Mouse (Mus musculus): ENCODE measurements around the gene Spint2.

Spint2 gene

GRCm38 (mm10) chr7:29281201-29282073 is at the start of gene Spint2:
Gene Spint2 (minus strand): TSS chr7:29281912.
- peak; percentile 49 for DNase-seq

- no peak for DNase-seq
Measured at GRCm38 (mm10) chr7:29328984-29329383, 47.3 kb upstream of the Spint2 start.

GRCm38 (mm10) chr7:29327087-29327486 is 45.4 kb upstream of the Spint2 start:
- no peak for DNase-seq

GRCm38 (mm10) chr7:29319337-29320307 is 37.9 kb upstream of the Spint2 start:
- DNase-seq: no peak

GRCm38 (mm10) chr7:29318115-29318911 is 36.6 kb upstream of the Spint2 start:
- peak; percentile 65 for DNase-seq

GRCm38 (mm10) chr7:29317558-29317957 is 35.8 kb upstream of the Spint2 start:
- peak; percentile 72 for DNase-seq

DNA sequence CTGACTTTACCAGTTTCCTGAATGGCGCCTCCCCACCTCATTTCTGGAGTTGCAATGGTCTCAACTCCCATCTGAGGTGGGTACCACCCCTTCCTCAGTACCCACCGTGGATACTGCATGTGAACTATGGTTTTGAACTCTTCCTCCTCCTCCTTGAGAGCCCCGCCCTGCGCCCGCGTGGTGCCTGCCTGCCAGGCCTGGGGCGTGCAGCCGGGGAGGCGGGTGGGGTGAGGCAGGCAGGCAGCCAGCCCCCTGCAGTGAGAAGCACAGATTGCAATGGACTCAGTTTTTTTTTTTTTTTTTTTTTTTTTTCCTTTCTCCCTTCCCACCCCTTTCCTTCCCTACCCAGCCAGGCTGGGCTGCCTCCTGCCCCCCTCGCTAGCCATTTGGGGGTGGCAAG is 35.3 kb upstream of the Spint2 start:
- DNase-seq: peak; percentile 72

DNA sequence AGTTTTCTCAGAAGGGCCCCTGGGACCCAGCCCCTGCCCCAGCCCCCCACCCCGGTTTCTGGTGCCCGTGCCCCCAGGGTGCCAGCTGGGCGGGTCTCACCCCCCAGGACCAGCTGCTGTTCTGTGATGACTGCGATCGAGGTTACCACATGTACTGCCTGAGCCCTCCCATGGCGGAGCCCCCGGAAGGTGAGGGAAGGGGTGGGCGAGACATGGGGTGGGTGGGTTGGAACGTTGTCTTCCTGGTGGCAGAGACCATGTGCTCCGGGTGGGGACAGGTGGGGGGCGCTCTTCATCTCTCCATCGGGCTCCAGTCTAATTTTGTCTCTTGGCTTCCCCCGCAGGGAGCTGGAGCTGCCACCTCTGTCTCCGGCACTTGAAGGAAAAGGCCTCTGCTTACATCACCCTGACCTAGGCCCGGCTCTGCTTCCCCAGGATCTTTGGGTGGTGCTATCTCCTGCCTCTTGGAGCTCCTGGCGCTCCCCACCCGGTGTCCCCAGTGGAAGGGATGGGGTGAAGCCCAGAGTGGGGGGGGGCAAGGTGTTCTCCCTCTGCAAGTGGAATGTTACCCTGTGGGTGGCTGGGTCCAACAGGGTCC is 34.5 kb upstream of the Spint2 start:
- DNase-seq: no peak

- no peak for DNase-seq
Measured at GRCm38 (mm10) chr7:29314844-29315628, 33.3 kb upstream of the Spint2 start.

DNA sequence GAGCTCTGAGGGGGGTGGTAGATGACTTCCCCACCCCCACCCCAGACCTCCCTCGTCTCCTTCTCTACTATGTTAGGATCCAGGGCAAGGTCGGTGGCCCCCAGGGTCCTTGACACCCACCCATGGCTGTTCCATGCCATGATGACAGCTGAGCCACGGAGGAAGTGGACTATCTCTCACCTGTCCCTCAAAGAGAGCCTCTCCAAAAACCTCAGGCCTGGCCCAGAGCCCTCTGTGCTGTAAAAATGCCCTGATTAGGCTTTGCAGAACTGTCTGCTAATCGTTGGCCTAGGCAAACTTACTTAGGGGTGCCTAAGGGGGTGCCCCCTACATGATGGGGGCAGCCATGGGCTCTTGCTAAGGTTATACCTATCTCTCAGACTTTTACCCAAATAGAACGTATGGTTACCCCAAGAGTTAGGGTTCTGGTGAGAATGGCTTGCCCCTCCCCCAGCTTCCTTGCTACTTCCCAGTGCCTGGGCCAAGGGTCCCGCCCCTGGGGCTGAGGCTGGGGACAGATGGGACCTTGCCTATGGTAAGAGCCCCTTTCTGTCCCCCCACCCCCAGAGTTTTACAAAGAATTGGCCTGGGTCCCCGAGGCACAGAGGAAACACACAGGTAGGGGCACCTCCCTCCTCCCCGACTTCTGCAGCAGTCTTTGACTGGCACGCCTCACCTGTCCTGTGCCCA is 32.0 kb upstream of the Spint2 start:
- DNase-seq: no peak

DNA sequence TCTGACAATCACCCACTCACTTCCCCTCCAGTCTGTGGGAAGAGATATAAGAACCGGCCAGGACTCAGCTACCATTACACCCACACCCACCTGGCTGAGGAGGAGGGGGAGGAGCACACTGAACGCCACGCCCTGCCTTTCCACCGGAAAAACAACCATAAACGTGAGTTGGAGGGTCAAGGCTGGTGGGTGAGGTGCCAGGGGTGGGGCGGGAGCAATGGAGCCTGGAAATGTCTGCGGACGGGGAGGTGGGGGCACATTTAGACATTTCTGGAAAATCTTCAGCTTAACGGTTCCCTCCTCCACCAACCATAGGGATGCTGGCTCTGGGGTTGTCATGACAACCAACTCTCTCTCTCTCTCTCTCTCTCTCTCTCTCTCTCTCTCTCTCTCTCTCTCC is 31.3 kb upstream of the Spint2 start:
- DNase-seq: no peak

GRCm38 (mm10) chr7:29309749-29310148 is 28.0 kb upstream of the Spint2 start:
- no peak for DNase-seq

- peak; percentile 58 for DNase-seq
Measured at GRCm38 (mm10) chr7:29309221-29309721, 27.6 kb upstream of the Spint2 start.

DNA sequence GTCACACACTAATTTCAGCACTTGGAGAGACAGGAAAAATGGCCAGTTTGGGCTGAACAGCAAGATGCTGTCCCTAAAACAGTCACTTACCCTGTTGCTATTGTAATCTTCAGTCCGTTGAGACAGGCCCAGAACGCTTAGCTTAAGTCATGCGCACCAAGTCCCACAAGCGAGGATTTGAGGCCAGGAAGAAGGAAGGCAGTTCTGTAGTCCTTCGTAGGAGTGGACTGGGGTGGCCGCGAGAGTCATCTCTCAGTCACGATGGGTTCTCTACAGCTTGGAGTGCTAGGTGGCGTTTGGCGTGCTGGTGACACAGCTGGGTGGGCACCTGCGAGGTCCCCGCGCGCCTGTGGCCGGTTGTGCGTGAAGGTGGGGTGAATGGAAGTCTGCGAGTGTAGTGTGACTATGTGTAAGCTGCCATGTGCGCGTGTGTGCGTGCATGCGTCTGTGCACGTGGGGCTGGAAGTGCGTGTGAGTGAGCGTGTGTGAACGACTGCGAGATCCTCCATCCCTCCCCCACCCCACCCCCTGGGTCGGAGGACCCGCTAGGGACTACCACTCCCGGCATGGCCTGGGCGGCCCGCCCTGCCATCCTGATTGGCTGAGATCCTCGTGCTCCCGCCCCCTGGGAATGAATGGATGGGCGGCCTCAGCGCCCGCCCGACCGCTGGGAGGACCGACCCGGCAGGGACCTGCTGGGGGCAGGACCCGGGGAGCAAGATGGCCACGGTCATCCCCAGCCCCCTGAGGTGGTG is 25.8 kb upstream of the Spint2 start:
- DNase-seq: peak; percentile 97

DNA sequence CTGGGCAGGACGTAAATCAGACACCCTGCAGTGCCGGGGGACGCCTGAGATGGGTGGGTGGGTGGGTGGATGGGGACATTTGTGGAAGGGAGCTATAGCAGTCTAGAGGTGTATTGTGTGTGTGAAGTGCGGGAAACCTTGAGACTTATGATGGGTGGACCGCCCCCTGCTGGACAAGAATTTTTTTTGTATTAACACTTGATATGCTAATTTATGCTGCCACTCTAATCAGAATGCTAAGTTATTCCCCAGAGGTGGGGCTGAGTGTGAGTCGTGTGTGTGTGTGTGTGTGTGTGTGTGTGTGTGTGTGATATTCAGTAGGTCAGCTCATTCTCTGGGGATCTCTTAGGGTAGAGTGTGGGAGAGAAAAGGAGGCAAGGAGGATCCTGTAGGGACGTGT is 24.9 kb upstream of the Spint2 start:
- no peak for DNase-seq

DNA sequence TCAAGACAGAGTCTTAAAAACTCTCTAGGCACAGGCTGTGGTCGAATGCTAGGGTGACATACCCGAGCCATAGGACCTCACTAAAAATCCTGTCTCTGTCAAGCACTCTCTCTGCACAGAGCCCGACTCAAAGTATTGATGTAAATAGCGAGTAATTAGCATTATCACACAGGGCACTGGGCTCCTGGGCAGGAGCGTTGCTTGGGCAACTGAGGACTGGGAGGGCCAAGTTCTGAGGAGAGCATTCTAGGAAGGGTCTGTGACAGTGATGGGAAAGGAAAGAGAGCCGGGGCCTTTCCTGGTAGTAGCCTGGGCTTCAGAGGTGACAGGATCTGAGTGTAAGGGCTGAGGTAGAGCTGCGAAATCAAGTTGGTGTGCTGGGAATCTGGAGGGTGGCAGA is 24.4 kb upstream of the Spint2 start:
- no peak for DNase-seq

DNA sequence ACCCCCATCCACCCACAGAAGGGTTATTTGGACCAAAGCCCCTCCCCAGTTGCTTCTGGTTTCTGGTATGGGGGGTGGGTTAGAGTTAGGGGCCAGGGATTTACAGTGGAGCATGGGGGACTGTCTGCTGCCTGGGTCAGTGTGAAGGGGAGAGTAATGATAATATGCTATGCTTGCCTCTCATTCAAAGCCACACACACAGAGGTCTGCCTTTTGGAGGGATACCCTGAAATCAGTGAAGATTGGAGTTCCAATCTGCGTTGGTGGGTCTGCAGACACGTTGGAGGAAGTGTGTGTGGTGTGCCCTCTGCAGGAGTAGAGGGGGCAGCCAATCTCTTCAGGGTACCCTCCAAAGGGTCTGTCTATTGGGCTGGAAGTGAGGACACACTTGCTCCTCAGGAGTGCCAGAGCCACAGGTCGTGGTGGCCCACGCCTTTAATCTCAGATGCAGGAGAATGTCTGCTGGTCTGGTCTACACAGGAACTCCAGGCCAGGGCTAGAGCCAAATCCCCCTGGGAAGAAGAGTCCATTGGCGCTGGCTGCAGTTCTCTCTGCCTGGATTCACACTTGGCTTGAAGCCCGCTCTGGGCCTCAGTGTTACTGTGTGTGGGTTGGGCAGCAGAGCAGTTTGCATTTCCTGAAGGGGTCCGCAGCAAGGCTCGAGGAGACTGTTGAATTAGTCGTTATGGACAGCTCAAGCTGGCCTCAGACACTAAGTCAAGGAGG is 23.7 kb upstream of the Spint2 start:
- DNase-seq: no peak

- DNase-seq: no peak
Measured at GRCm38 (mm10) chr7:29304463-29305262, 23.0 kb upstream of the Spint2 start.
